Mouse (Mus musculus) granulocyte monocyte progenitor cell, adult 5-6 weeks (primary cell): ENCODE data around the gene Fam181a. TPM values are rescaled to one million over a fixed set of nuclear protein-coding genes. Genes with fewer than 3 reads are reported as not detected.

Experiments
- ATAC-seq: replicated peaks from 2 replicates; pipeline ENCODE4 v1.8.0; 2016; ENCODE audit warnings: mild to moderate bottlenecking, moderate TSS enrichment, inconsistent platforms; ENCODE audit not compliant: poor library complexity, severe bottlenecking
- total RNA-seq, 2 experiments: library from RNA; stranded (forward) in 1 of 2; stranded (reverse) in 1 of 2; fragments of 200-712, 200-1000 nt in 1 of 2; fragments of >200 nt in 1 of 2; fragmentation: Nextera tagmentation in 1 of 2; gene quantifications; 2 replicates each; pipeline ENCODE4 v1.2.3; 2014 to 2017

Gene Fam181a
- total RNA-seq, 2 experiments from 2014 or later = not detected

GRCm38 (mm10) chr12:103352735-103353134, 42.0 kb downstream of the Fam181a start:
- no peak for ATAC-seq

GRCm38 (mm10) chr12:103353538-103353937, 42.8 kb downstream of the Fam181a start:
- ATAC-seq = peak; percentile 77

- ATAC-seq = no peak
Measured at GRCm38 (mm10) chr12:103355746-103356414, 45.1 kb downstream of the Fam181a start, which contains the start of gene Asb2. TSS of gene Asb2 (minus strand) at chr12:103356001.

GRCm38 (mm10) chr12:103356415-103356748, 45.6 kb downstream of the Fam181a start:
- no peak for ATAC-seq

- ATAC-seq = no peak
Measured at GRCm38 (mm10) chr12:103358216-103358615, 47.4 kb downstream of the Fam181a start.

GRCm38 (mm10) chr12:103358951-103359801, 48.4 kb downstream of the Fam181a start:
- no peak for ATAC-seq

- no peak for ATAC-seq
Measured at GRCm38 (mm10) chr12:103360812-103361211, 50.0 kb downstream of the Fam181a start.

- no peak for ATAC-seq
Measured at GRCm38 (mm10) chr12:103361539-103362307, 50.9 kb downstream of the Fam181a start.

- ATAC-seq = no peak
Measured at GRCm38 (mm10) chr12:103362336-103362735, 51.6 kb downstream of the Fam181a start.

Other genes starting within 250 kb of the Fam181a start
- gene Prima1, start 68.8 kb upstream of the Fam181a start, total RNA-seq (2014; fragmentation: Nextera tagmentation) = not detected in 2 replicates
- gene Prima1, start 68.8 kb upstream of the Fam181a start, total RNA-seq (2017) = not detected in 2 replicates
- gene Asb2, start 45.0 kb downstream of the Fam181a start, total RNA-seq (2014; fragmentation: Nextera tagmentation) = not detected in 2 replicates
- gene Asb2, start 45.0 kb downstream of the Fam181a start, total RNA-seq (2017) = 0.41 TPM in 1 of 2 replicates, not detected in the other
- gene Otub2, start 77.7 kb downstream of the Fam181a start, total RNA-seq (2014; fragmentation: Nextera tagmentation) = 0.56 and 0.66 TPM in 2 replicates
- 0.67 and 0.78 TPM in 2 replicates for gene Otub2, start 77.7 kb downstream of the Fam181a start, total RNA-seq (2017)
- gene 9330161L09Rik, start 96.8 kb downstream of the Fam181a start, total RNA-seq (2014; fragmentation: Nextera tagmentation) = 1.3 and 5.6 TPM in 2 replicates
- 0.31 and 0.52 TPM in 2 replicates for gene 9330161L09Rik, start 96.8 kb downstream of the Fam181a start, total RNA-seq (2017)
- 54.0 and 66.7 TPM in 2 replicates for gene Ddx24, start 114.9 kb downstream of the Fam181a start, total RNA-seq (2014; fragmentation: Nextera tagmentation)
- 91.4 and 103 TPM in 2 replicates for gene Ddx24, start 114.9 kb downstream of the Fam181a start, total RNA-seq (2017)
- gene Ifi27, start 123.2 kb downstream of the Fam181a start, total RNA-seq (2014; fragmentation: Nextera tagmentation) = 57.2 and 75.3 TPM in 2 replicates
- 24.0 and 53.0 TPM in 2 replicates for gene Ifi27, start 123.2 kb downstream of the Fam181a start, total RNA-seq (2017)
- 1.3 and 8.9 TPM in 2 replicates for gene Ifi27l2a, start 132.7 kb downstream of the Fam181a start, total RNA-seq (2014; fragmentation: Nextera tagmentation)
- gene Ifi27l2a, start 132.7 kb downstream of the Fam181a start, total RNA-seq (2017) = 3.5 and 4.0 TPM in 2 replicates
- gene Ifi27l2b, start 146.2 kb downstream of the Fam181a start, total RNA-seq (2014; fragmentation: Nextera tagmentation) = not detected in 2 replicates
- gene Ifi27l2b, start 146.2 kb downstream of the Fam181a start, total RNA-seq (2017) = not detected in 2 replicates
- 0.43 TPM in 1 of 2 replicates, not detected in the other for gene Ppp4r4, start 221.3 kb downstream of the Fam181a start, total RNA-seq (2014; fragmentation: Nextera tagmentation)
- 0.30 TPM in 1 of 2 replicates, not detected in the other for gene Ppp4r4, start 221.3 kb downstream of the Fam181a start, total RNA-seq (2017)